Mouse (Mus musculus) liver, adult 2 months (tissue): ENCODE measurements at regions not wholly inside any gene's neighbourhood (a gene's known extent, or its start where the extent isn't known, plus 50 kb on each side); places are given as distances from the start of the nearest gene placed in this dataset.

Source experiments
- CTCF ChIP-seq: fragments of 200-500 bp; IDR thresholded peaks from 2 replicates; pipeline ENCODE4 v1.5.1; 2011; ENCODE audit warnings: low read depth, low read length, control low read depth
- POLR2A ChIP-seq: fragments of 200-500 bp; IDR thresholded peaks from 2 replicates; pipeline ENCODE4 v1.6.1; 2011; ENCODE audit warnings: low read length, control low read depth; ENCODE audit not compliant: insufficient read depth; ENCODE audit errors: extremely low read depth

- no peak for TF ChIP-seq CTCF
- TF ChIP-seq POLR2A = no peak
These were observed 134.4 kb upstream of the Slc35f3 start for GRCm38 (mm10) chr8:126163954-126164353.
